Mouse (Mus musculus) small intestine, adult 2 months (tissue): ENCODE data around the gene Sik1.

Experiments used
- CTCF ChIP-seq: fragments of 200-500 bp; IDR thresholded peaks from 2 replicates; pipeline ENCODE4 v1.5.1; 2012; ENCODE audit warnings: low read depth, mild to moderate bottlenecking, control low read depth, inconsistent platforms, low read length, moderate library complexity, mixed read lengths; ENCODE audit not compliant: insufficient replicate concordance, insufficient read length; ENCODE audit errors: extremely low read depth
- POLR2A ChIP-seq: fragments of 200-500 bp; IDR thresholded peaks from 2 replicates; pipeline ENCODE4 v1.6.1; 2012; ENCODE audit warnings: low read depth, mild to moderate bottlenecking, control low read depth, inconsistent platforms, low read length, moderate library complexity

GRCm38 (mm10) chr17:31902630-31903198, 47.1 kb upstream of the Sik1 start:
- TF ChIP-seq CTCF: no peak
- no peak for TF ChIP-seq POLR2A
